In the genomic region with DNA sequence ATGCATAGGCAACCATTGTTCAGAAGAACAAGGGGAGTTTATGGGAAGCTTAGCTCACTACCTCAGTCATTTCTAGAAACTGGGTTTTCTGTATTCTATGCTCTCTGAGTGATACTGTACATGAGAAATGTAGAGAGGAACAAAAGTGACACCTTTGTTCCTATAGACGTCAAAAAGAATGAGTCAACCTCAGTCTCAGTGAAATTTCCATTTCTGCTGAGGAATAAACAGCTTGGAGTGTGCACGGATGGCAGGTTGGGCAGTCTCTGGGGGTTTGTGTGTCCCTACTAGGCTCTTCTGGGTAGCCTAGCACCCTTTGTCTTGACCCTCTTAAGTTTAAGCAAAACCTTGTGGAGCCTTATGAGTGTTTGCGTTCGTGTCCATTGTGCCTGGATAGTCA, we compare ENCODE assay signal across 16 mouse cellular contexts. TPM values are rescaled to one million over a fixed set of nuclear protein-coding genes. Genes with fewer than 3 reads are reported as not detected.
"Had no signal": no experiment of that assay in that cellular context is flagged by ENCODE, and none has a peak within 500 bp of the region (broad histone marks: within the 10 kb centered on the region; RNA-seq: fewer than 3 reads in every experiment).

No protein-coding gene starts in this region.

- H3K27ac ChIP-seq: midbrain, embryonic 13.5 days; midbrain, embryonic 15.5 days; neural tube, embryonic 12.5 days; stomach, embryonic 15.5 days; stomach, postnatal 0 days had no signal

- H3K9ac ChIP-seq: lung, embryonic 14.5 days; midbrain, embryonic 13.5 days; midbrain, embryonic 15.5 days; neural tube, embryonic 12.5 days; stomach, embryonic 15.5 days had no signal

- DNase-seq: lung, adult 18-20 months; lung, embryonic 14.5 days; lung, postnatal 10 days; lung, postnatal 4 days; right cerebral cortex, postnatal 14 days; thymus, adult 2 months; thymus, postnatal 25 days; thymus, postnatal 4 days had no signal

- H3K9me3 ChIP-seq: midbrain, embryonic 13.5 days; midbrain, embryonic 15.5 days; neural tube, embryonic 12.5 days; stomach, embryonic 15.5 days had no signal

- H3K27me3 ChIP-seq: midbrain, embryonic 13.5 days; midbrain, embryonic 15.5 days; neural tube, embryonic 12.5 days; stomach, embryonic 15.5 days had no signal

- H3K4me3 ChIP-seq: midbrain, embryonic 13.5 days; midbrain, embryonic 15.5 days; neural tube, embryonic 12.5 days; stomach, embryonic 15.5 days had no signal

- H3K4me1 ChIP-seq: midbrain, embryonic 13.5 days; midbrain, embryonic 15.5 days; neural tube, embryonic 12.5 days; stomach, embryonic 15.5 days had no signal

- H3K4me2 ChIP-seq: lung, embryonic 14.5 days; midbrain, embryonic 11.5 days; midbrain, embryonic 13.5 days; midbrain, embryonic 15.5 days; neural tube, embryonic 12.5 days; stomach, embryonic 15.5 days had no signal

RNA-seq across cellular contexts. Expression of gene Tnfrsf18, which starts 17.6 kb away (rescaled TPM):
- total RNA-seq: midbrain, postnatal 0 days had no signal
- polyA plus RNA-seq: testis, adult 2 months had no signal
